Mouse (Mus musculus) limb, embryonic 14.5 days (tissue): Measurements from ENCODE around the gene Bbs9. TPM values are rescaled to one million over a fixed set of nuclear protein-coding genes. Genes with fewer than 3 reads are reported as not detected.

Experiments used
- ATAC-seq: fragments of 200-750 bp; cut with Nextera tagmentation; 2 replicates; pipeline ENCODE4 v1.8.0; 2017; ENCODE audit warnings: low read depth, moderate number of reproducible peaks, moderate TSS enrichment; ENCODE audit not compliant: low FRiP score
- DNase-seq: peaks from one replicate; pipeline ENCODE4 v3.0.0-alpha.2; 2015; ENCODE audit warnings: low spot score
- H3K27ac ChIP-seq: fragments of 300-500 bp; sonication (generic); replicated peaks from 2 replicates; pipeline ENCODE4 v1.5.1; 2014; ENCODE audit warnings: low read depth, mild to moderate bottlenecking, low read length, moderate library complexity, mixed read lengths
- H3K27me3 ChIP-seq: fragments of 300-500 bp; sonication (generic); 2 replicates; pipeline ENCODE4 v1.6.1; 2014; ENCODE audit warnings: low read length, mixed read lengths; ENCODE audit not compliant: control insufficient read depth, insufficient read depth
- H3K36me3 ChIP-seq: fragments of 300-500 bp; sonication (generic); 2 replicates; pipeline ENCODE4 v1.6.1; 2014; ENCODE audit warnings: mild to moderate bottlenecking, low read length, moderate library complexity, mixed read lengths; ENCODE audit not compliant: control insufficient read depth, insufficient read depth
- H3K4me1 ChIP-seq: fragments of 300-500 bp; sonication (generic); 2 replicates; pipeline ENCODE4 v1.6.1; 2014; ENCODE audit warnings: antibody characterized with exemption, low read length, mixed read lengths; ENCODE audit not compliant: control insufficient read depth, insufficient read depth
- H3K4me2 ChIP-seq: fragments of 300-500 bp; sonication (generic); replicated peaks from 2 replicates; pipeline ENCODE4 v1.6.1; 2014; ENCODE audit warnings: low read depth, mild to moderate bottlenecking, low read length, moderate library complexity; ENCODE audit not compliant: severe bottlenecking
- H3K4me3 ChIP-seq: fragments of 300-500 bp; sonication (generic); replicated peaks from 2 replicates; pipeline ENCODE4 v1.5.1; 2014; ENCODE audit warnings: low read length
- H3K9ac ChIP-seq: fragments of 300-500 bp; sonication (generic); 2 replicates; pipeline ENCODE4 v1.6.1; 2014; ENCODE audit warnings: mild to moderate bottlenecking, low read depth, low read length, moderate library complexity; ENCODE audit not compliant: severe bottlenecking
- H3K9me3 ChIP-seq: fragments of 300-500 bp; sonication (generic); 2 replicates; pipeline ENCODE4 v1.6.1; 2016; ENCODE audit warnings: low read length; ENCODE audit not compliant: control insufficient read depth
- POLR2A ChIP-seq: fragments of 200-500 bp; IDR thresholded peaks from 2 replicates; pipeline ENCODE4 v1.8.0; 2012; ENCODE audit warnings: inconsistent platforms, mild to moderate bottlenecking, moderate library complexity, borderline replicate concordance; ENCODE audit not compliant: insufficient read depth, insufficient read length; ENCODE audit errors: extremely low read depth
- WGBS: fragments of 180-500 bp; shearing (Covaris S2); extraction: QIAGEN DNeasy Blood & Tissue Kit; methylation state at CpG from one replicate; pipeline ENCODE4 v1.1.7; 2014; 5-methylcytosine and 5-hydroxymethylcytosine counted together
- polyA plus RNA-seq, 2 experiments: library from polyadenylated mRNA; depleted of rRNA in 1 of 2; stranded (reverse) in 1 of 2; unstranded in 1 of 2; fragments of >200 nt; fragmentation: Nextera tagmentation in 1 of 2; extraction: Ambion mirVana in 1 of 2; gene quantifications; 2 replicates each; pipeline versions ENCODE4 v1.2.1 to v1.2.3; 2012 to 2014

The Bbs9 gene
- polyA plus RNA-seq, 2 experiments, result 12.7 to 15.7 TPM

- Histone ChIP-seq H3K27me3 (0 out of 2 replicates have a peak, but pooled peaks cover 4% of the 10 kb centered on the region), H3K9me3 (no peaks in the 10 kb centered on the region), H3K36me3 (no peaks in the 10 kb centered on the region), H3K4me3 (no peak overlapping the region), H3K4me1 (peaks cover 9% of the 10 kb centered on the region), H3K27ac (no peak overlapping the region), H3K4me2 (no peak overlapping the region), H3K9ac (no peak overlapping the region)
- no peak for TF ChIP-seq POLR2A
- 81% methylated on average over 4 of the region's 4 CpGs for WGBS
- ATAC-seq (no peak), DNase-seq (no peak)
Measured at GRCm38 (mm10) chr9:22760376-22760775, 284.9 kb downstream of the Bbs9 start.

- no peak overlapping the region for H3K4me2 ChIP-seq
Measured at GRCm38 (mm10) chr9:22761487-22761886, 286.0 kb downstream of the Bbs9 start.

GRCm38 (mm10) chr9:22765618-22766220, 290.2 kb downstream of the Bbs9 start:
- Histone ChIP-seq H3K27ac (no peak overlapping the region), H3K9ac (no peak overlapping the region), H3K4me1 (peaks cover 3% of the 10 kb centered on the region; the same call in 1 of the 2 replicates), H3K4me2 (no peak overlapping the region), H3K9me3 (no peaks in the 10 kb centered on the region), H3K36me3 (no peaks in the 10 kb centered on the region), H3K27me3 (0 out of 2 replicates have a peak, but pooled peaks cover 4% of the 10 kb centered on the region), H3K4me3 (no peak overlapping the region)
- no peak for TF ChIP-seq POLR2A
- 28% methylated on average over 4 of the region's 4 CpGs for WGBS
- DNase-seq (peak; percentile 44), ATAC-seq (peak; percentile 65; the same call in 1 of the 2 replicates)

More at GRCm38 (mm10) chr9:22761487-22761886, 286.0 kb downstream of the Bbs9 start:
- Histone ChIP-seq H3K9me3 (no peaks in the 10 kb centered on the region), H3K27ac (no peak overlapping the region), H3K4me3 (no peak overlapping the region), H3K9ac (no peak overlapping the region), H3K36me3 (no peaks in the 10 kb centered on the region), H3K27me3 (0 out of 2 replicates have a peak, but pooled peaks cover 4% of the 10 kb centered on the region), H3K4me1 (peaks cover 9% of the 10 kb centered on the region; the same call in 1 of the 2 replicates)
- no peak for ATAC-seq
- WGBS, result 57% methylated on average over 8 of the region's 8 CpGs
- no peak for DNase-seq
- no peak for TF ChIP-seq POLR2A

- no peak for DNase-seq
- Histone ChIP-seq H3K9ac (no peak overlapping the region), H3K27ac (no peak overlapping the region), H3K36me3 (no peaks in the 10 kb centered on the region), H3K4me3 (no peak overlapping the region), H3K9me3 (no peaks in the 10 kb centered on the region), H3K27me3 (0 out of 2 replicates have a peak, but pooled peaks cover 4% of the 10 kb centered on the region), H3K4me2 (no peak overlapping the region), H3K4me1 (no peaks in the 10 kb centered on the region)
- WGBS, result 85% methylated on average over 5 of the region's 5 CpGs
- no peak for ATAC-seq
- no peak for TF ChIP-seq POLR2A
Measured at GRCm38 (mm10) chr9:22767154-22767553, 291.6 kb downstream of the Bbs9 start.

GRCm38 (mm10) chr9:22767860-22768259, 292.3 kb downstream of the Bbs9 start:
- H3K9ac ChIP-seq, result no peak overlapping the region
- no peak overlapping the region for H3K4me2 ChIP-seq
- WGBS, result 33% methylated on average over 3 of the region's 3 CpGs
- no peak overlapping the region for H3K4me3 ChIP-seq
- DNase-seq (no peak), ATAC-seq (no peak)
- TF ChIP-seq POLR2A, result no peak
- H3K36me3 ChIP-seq, result no peaks in the 10 kb centered on the region
- H3K27ac ChIP-seq, result no peak overlapping the region
- H3K27me3 ChIP-seq, result 0 out of 2 replicates have a peak, but pooled peaks cover 4% of the 10 kb centered on the region
- H3K9me3 ChIP-seq, result no peaks in the 10 kb centered on the region
- H3K4me1 ChIP-seq, result no peaks in the 10 kb centered on the region
